Mouse (Mus musculus) stomach, embryonic 14.5 days (tissue): Measurements from ENCODE around the gene Smad3. TPM values are rescaled to one million over a fixed set of nuclear protein-coding genes. Genes with fewer than 3 reads are reported as not detected.

ENCODE experiments used
- ATAC-seq: fragments of 200-750 bp; cut with Nextera tagmentation; 2 replicates; pipeline ENCODE4 v1.8.0; 2017; ENCODE audit warnings: low read depth, moderate TSS enrichment; ENCODE audit not compliant: insufficient number of reproducible peaks, insufficient read depth, low FRiP score
- H3K27ac ChIP-seq: fragments of 300-500 bp; sonication (generic); 2 replicates; pipeline ENCODE4 v1.5.1; 2014; ENCODE audit warnings: mild to moderate bottlenecking, low read length, moderate library complexity, mixed read lengths
- H3K27me3 ChIP-seq: fragments of 300-500 bp; sonication (generic); 2 replicates; pipeline ENCODE4 v1.6.1; 2014; ENCODE audit warnings: low read length, control low read depth, mixed read lengths; ENCODE audit not compliant: control insufficient read depth, insufficient read depth
- H3K36me3 ChIP-seq: fragments of 300-500 bp; sonication (generic); 2 replicates; pipeline ENCODE4 v1.6.1; 2014; ENCODE audit warnings: mild to moderate bottlenecking, control low read depth, low read length, moderate library complexity, mixed read lengths; ENCODE audit not compliant: control insufficient read depth, insufficient read depth
- H3K4me1 ChIP-seq: fragments of 300-500 bp; sonication (generic); 2 replicates; pipeline ENCODE4 v1.6.1; 2014; ENCODE audit warnings: low read length, control low read depth, mixed read lengths; ENCODE audit not compliant: control insufficient read depth, insufficient read depth
- H3K4me2 ChIP-seq: fragments of 300-500 bp; sonication (generic); replicated peaks from 2 replicates; pipeline ENCODE4 v1.6.1; 2014; ENCODE audit warnings: low read depth, low read length, control low read depth
- H3K4me3 ChIP-seq: fragments of 300-500 bp; sonication (generic); 2 replicates; pipeline ENCODE4 v1.5.1; 2014; ENCODE audit warnings: low read depth, low read length, control low read depth
- H3K9ac ChIP-seq: fragments of 300-500 bp; sonication (generic); replicated peaks from 2 replicates; pipeline ENCODE4 v1.6.1; 2014; ENCODE audit warnings: low read depth, mild to moderate bottlenecking, control low read depth, low read length, moderate library complexity, mixed read lengths
- H3K9me3 ChIP-seq: fragments of 300-500 bp; sonication (generic); 2 replicates; pipeline ENCODE4 v1.6.1; 2016; ENCODE audit warnings: low read depth, low read length, control low read depth; ENCODE audit not compliant: control insufficient read depth
- WGBS: fragments of 180-500 bp; shearing (Covaris S2); extraction: QIAGEN DNeasy Blood & Tissue Kit; methylation state at CpG from one replicate; pipeline ENCODE4 v1.1.7; 2014; 5-methylcytosine and 5-hydroxymethylcytosine counted together
- polyA plus RNA-seq: library from polyadenylated mRNA; unstranded; fragments of >200 nt; fragmentation: Nextera tagmentation; extraction: Ambion mirVana; gene quantifications from 2 replicates; pipeline ENCODE4 v1.2.1, GENCODE M21; 2014

Gene Smad3
- polyA plus RNA-seq, 1 experiment from 2014 or later = 17.3 TPM

- Histone ChIP-seq H3K4me2 (no peak overlapping the region), H3K36me3 (peaks cover 15% of the 10 kb centered on the region), H3K27ac (no peak overlapping the region), H3K4me1 (peaks cover 23% of the 10 kb centered on the region; the same call in 1 of the 2 replicates), H3K27me3 (no peaks in the 10 kb centered on the region), H3K9ac (no peak overlapping the region), H3K4me3 (no peak overlapping the region), H3K9me3 (no peaks in the 10 kb centered on the region)
- no peak for ATAC-seq
- WGBS = 85% methylated on average over 8 of the region's 8 CpGs
These were observed 90.4 kb downstream of the Smad3 start for GRCm38 (mm10) chr9:63667373-63667724.

GRCm38 (mm10) chr9:63666612-63667372 lies 91.0 kb downstream of the Smad3 start:
- Histone ChIP-seq H3K9ac (no peak overlapping the region), H3K36me3 (peaks cover 20% of the 10 kb centered on the region), H3K27ac (no peak overlapping the region), H3K4me2 (no peak overlapping the region), H3K4me3 (no peak overlapping the region), H3K27me3 (no peaks in the 10 kb centered on the region), H3K4me1 (peaks cover 21% of the 10 kb centered on the region; the same call in 1 of the 2 replicates), H3K9me3 (no peaks in the 10 kb centered on the region)
- WGBS = 63% methylated on average over 18 of the region's 18 CpGs
- no peak for ATAC-seq

GRCm38 (mm10) chr9:63664792-63665646 lies 92.8 kb downstream of the Smad3 start:
- Histone ChIP-seq H3K27me3 (no peaks in the 10 kb centered on the region), H3K9me3 (no peaks in the 10 kb centered on the region), H3K4me3 (no peak overlapping the region), H3K4me2 (no peak overlapping the region), H3K9ac (no peak overlapping the region), H3K27ac (peak overlapping the region; percentile 55; the same call in 1 of the 2 replicates), H3K36me3 (peaks cover 32% of the 10 kb centered on the region), H3K4me1 (peaks cover 21% of the 10 kb centered on the region; the same call in 1 of the 2 replicates)
- 0 out of 2 replicates have a peak, but pooled peaks have one; percentile 38 for ATAC-seq
- 59% methylated on average over 13 of the region's 13 CpGs for WGBS

- ATAC-seq = no peak
- no peak overlapping the region for H3K9ac ChIP-seq
- WGBS = 84% methylated on average over 2 of the region's 2 CpGs
- no peak overlapping the region for H3K27ac ChIP-seq
- H3K4me1 ChIP-seq = peaks cover 21% of the 10 kb centered on the region; the same call in 1 of the 2 replicates
- H3K27me3 ChIP-seq = no peaks in the 10 kb centered on the region
- H3K36me3 ChIP-seq = peaks cover 33% of the 10 kb centered on the region
- no peak overlapping the region for H3K4me3 ChIP-seq
- H3K9me3 ChIP-seq = no peaks in the 10 kb centered on the region
- H3K4me2 ChIP-seq = no peak overlapping the region
These were observed 93.5 kb downstream of the Smad3 start for GRCm38 (mm10) chr9:63664300-63664745.

GRCm38 (mm10) chr9:63663222-63663621 lies 94.6 kb downstream of the Smad3 start:
- no peak overlapping the region for H3K9ac ChIP-seq
- peaks cover 37% of the 10 kb centered on the region for H3K36me3 ChIP-seq
- H3K4me2 ChIP-seq = no peak overlapping the region
- peaks cover 18% of the 10 kb centered on the region; the same call in 1 of the 2 replicates for H3K4me1 ChIP-seq
- no peak for ATAC-seq
- H3K27me3 ChIP-seq = no peaks in the 10 kb centered on the region
- 41% methylated on average over 10 of the region's 10 CpGs for WGBS
- no peaks in the 10 kb centered on the region for H3K9me3 ChIP-seq
- H3K4me3 ChIP-seq = no peak overlapping the region
- H3K27ac ChIP-seq = no peak overlapping the region

GRCm38 (mm10) chr9:63662759-63663158 lies 95.0 kb downstream of the Smad3 start:
- no peak for ATAC-seq
- Histone ChIP-seq H3K9ac (no peak overlapping the region), H3K4me1 (peaks cover 18% of the 10 kb centered on the region; the same call in 1 of the 2 replicates), H3K4me2 (no peak overlapping the region), H3K27me3 (no peaks in the 10 kb centered on the region), H3K27ac (no peak overlapping the region), H3K4me3 (no peak overlapping the region), H3K36me3 (peaks cover 37% of the 10 kb centered on the region), H3K9me3 (no peaks in the 10 kb centered on the region)
- WGBS = 47% methylated on average over 7 of the region's 7 CpGs

- WGBS = 92% methylated on average over 3 of the region's 3 CpGs
- no peaks in the 10 kb centered on the region for H3K9me3 ChIP-seq
- peaks cover 9% of the 10 kb centered on the region for H3K4me1 ChIP-seq
- ATAC-seq = no peak
- H3K9ac ChIP-seq = no peak overlapping the region
- no peak overlapping the region for H3K4me2 ChIP-seq
- no peak overlapping the region for H3K4me3 ChIP-seq
- no peaks in the 10 kb centered on the region for H3K27me3 ChIP-seq
- H3K36me3 ChIP-seq = peaks cover 37% of the 10 kb centered on the region
- no peak overlapping the region for H3K27ac ChIP-seq
These were observed 97.1 kb downstream of the Smad3 start for GRCm38 (mm10) chr9:63660691-63661090.

- ATAC-seq = no peak
- Histone ChIP-seq H3K4me2 (no peak overlapping the region), H3K9me3 (no peaks in the 10 kb centered on the region), H3K27me3 (no peaks in the 10 kb centered on the region), H3K4me1 (peaks cover 11% of the 10 kb centered on the region), H3K27ac (no peak overlapping the region), H3K9ac (no peak overlapping the region), H3K36me3 (peaks cover 41% of the 10 kb centered on the region), H3K4me3 (no peak overlapping the region)
- 90% methylated on average over 4 of the region's 4 CpGs for WGBS
These were observed 97.7 kb downstream of the Smad3 start for GRCm38 (mm10) chr9:63660061-63660460.
